ENCODE assay signal across 8 mouse cellular contexts in genomic region chr17:47504941-47505346, GRCm38 (mm10). TPM values are rescaled to one million over a fixed set of nuclear protein-coding genes. Genes with fewer than 3 reads are reported as not detected.
DNase-seq lines count a peak whose midpoint lies in the region; ATAC-seq lines count a peak whose summit lies in the region.

Gene Ccnd3, plus strand, starts transcription at chr17:47505051.

- intact Hi-C loops in heart, postnatal 10 days (cut with DNase I) = no loop called here

- peak within 1 kb of the TSS; percentile 24 for H3K9ac ChIP-seq in forebrain, embryonic 15.5 days (replicated peaks)
- peak within 1 kb of the TSS; percentile 62 for H3K9ac ChIP-seq in liver, embryonic 15.5 days
- peak within 1 kb of the TSS; percentile 78 for H3K9ac ChIP-seq in stomach, embryonic 16.5 days (ENCODE audit: low read length)

- ATAC-seq in forebrain, embryonic 15.5 days (replicated peaks) = no peak
- 0 out of 2 replicates have a peak, but pooled peaks have one; percentile 1 for ATAC-seq in liver, embryonic 15.5 days (ENCODE audit: insufficient read depth)
- peak; percentile 18; the same call in 1 of the 2 replicates for ATAC-seq in stomach, embryonic 16.5 days (ENCODE audit: insufficient read depth, low FRiP score)

- H3K27me3 ChIP-seq in forebrain, embryonic 15.5 days = no peaks in the 10 kb centered on the region; the same call in 1 of the 2 replicates
- no peaks in the 10 kb centered on the region for H3K27me3 ChIP-seq in liver, embryonic 15.5 days
- H3K27me3 ChIP-seq in stomach, embryonic 16.5 days (ENCODE audit: control insufficient read depth, insufficient read depth, low read length) = no peaks in the 10 kb centered on the region

- H3K36me3 ChIP-seq in forebrain, embryonic 15.5 days = no peaks in the 10 kb centered on the region
- H3K36me3 ChIP-seq in liver, embryonic 15.5 days (replicated peaks) = peaks cover 12% of the 10 kb centered on the region
- H3K36me3 ChIP-seq in stomach, embryonic 16.5 days (ENCODE audit: control insufficient read depth, insufficient read depth, low read length) = no peaks in the 10 kb centered on the region

- H3K27ac ChIP-seq in forebrain, embryonic 15.5 days (replicated peaks) = no peak within 1 kb of the TSS
- H3K27ac ChIP-seq in liver, embryonic 15.5 days (replicated peaks) = peak within 1 kb of the TSS; percentile 77
- H3K27ac ChIP-seq in stomach, embryonic 16.5 days (ENCODE audit: low read length) = peak within 1 kb of the TSS; percentile 88

- WGBS in forebrain, embryonic 15.5 days = 3% methylated on average over 22 of the region's 22 CpGs
- WGBS in liver, embryonic 15.5 days (ENCODE audit: insufficient replicate concordance) = under 1% methylated on average over 22 of the region's 22 CpGs
- under 1% methylated on average over 22 of the region's 22 CpGs for WGBS in stomach, embryonic 16.5 days

- peak within 1 kb of the TSS; percentile 46 for H3K4me2 ChIP-seq in forebrain, embryonic 15.5 days (replicated peaks)
- peak within 1 kb of the TSS; percentile 79 for H3K4me2 ChIP-seq in liver, embryonic 15.5 days
- H3K4me2 ChIP-seq in stomach, embryonic 16.5 days (ENCODE audit: low read depth, low read length) = peak within 1 kb of the TSS; percentile 77

- peak; percentile 60 for DNase-seq in 3134 (ENCODE audit: extremely low read depth, insufficient read length, low spot score)
- DNase-seq in adrenal gland, postnatal 14 days = peak; percentile 87
- DNase-seq in heart, postnatal 10 days = peak; percentile 79 to 81
- peak; percentile 87 to 91 for DNase-seq in kidney, postnatal 36 days
- peak; percentile 90 to 96 for DNase-seq in natural killer cell, adult 2 months (ENCODE audit: low spot score in 2 of 2)

- peak within 1 kb of the TSS; percentile 25 for H3K4me3 ChIP-seq in forebrain, embryonic 15.5 days
- peak within 1 kb of the TSS; percentile 53 for H3K4me3 ChIP-seq in liver, embryonic 15.5 days (replicated peaks)
- peak within 1 kb of the TSS; percentile 50 for H3K4me3 ChIP-seq in stomach, embryonic 16.5 days (replicated peaks; ENCODE audit: low read length)

- H3K9me3 ChIP-seq in forebrain, embryonic 15.5 days = no peaks in the 10 kb centered on the region
- H3K9me3 ChIP-seq in liver, embryonic 15.5 days (replicated peaks) = no peaks in the 10 kb centered on the region
- no peaks in the 10 kb centered on the region for H3K9me3 ChIP-seq in stomach, embryonic 16.5 days (replicated peaks; ENCODE audit: control insufficient read depth, low read length)

- peaks cover 16% of the 10 kb centered on the region for H3K4me1 ChIP-seq in forebrain, embryonic 15.5 days
- H3K4me1 ChIP-seq in liver, embryonic 15.5 days (replicated peaks) = peaks cover 82% of the 10 kb centered on the region
- H3K4me1 ChIP-seq in stomach, embryonic 16.5 days (ENCODE audit: control insufficient read depth, insufficient read depth, low read length) = peaks cover 40% of the 10 kb centered on the region

RNA-seq across cellular contexts. Expression of gene Ccnd3, which starts in this region (rescaled TPM):
- 228 and 248 TPM in 2 replicates for total RNA-seq in adrenal gland, postnatal 14 days (2021)
- 59.8 and 64.4 TPM in 2 replicates for polyA plus RNA-seq in forebrain, embryonic 15.5 days (2015; fragmentation: Nextera tagmentation; extraction: Ambion mirVana)
- total RNA-seq in heart, postnatal 10 days (2021) = 100 to 1,000 TPM; 119 to 132 TPM
- polyA plus RNA-seq in liver, embryonic 15.5 days (2015; fragmentation: Nextera tagmentation; extraction: Ambion mirVana) = 422 and 473 TPM in 2 replicates
- 334 and 340 TPM in 2 replicates for polyA plus RNA-seq in stomach, embryonic 16.5 days (2015; fragmentation: Nextera tagmentation; extraction: Ambion mirVana)

Comparison
In these comparisons a context has a peak if more than half of its experiments do, and no peak if none do; other contexts are left out.
1. H3K9ac ChIP-seq: peak in every context shown above with its lines; median percentile 78 in stomach, embryonic 16.5 days; 62 in liver, embryonic 15.5 days; 24 in forebrain, embryonic 15.5 days.